Comparison of ENCODE assay signal across 20 mouse cellular contexts in the genomic region with DNA sequence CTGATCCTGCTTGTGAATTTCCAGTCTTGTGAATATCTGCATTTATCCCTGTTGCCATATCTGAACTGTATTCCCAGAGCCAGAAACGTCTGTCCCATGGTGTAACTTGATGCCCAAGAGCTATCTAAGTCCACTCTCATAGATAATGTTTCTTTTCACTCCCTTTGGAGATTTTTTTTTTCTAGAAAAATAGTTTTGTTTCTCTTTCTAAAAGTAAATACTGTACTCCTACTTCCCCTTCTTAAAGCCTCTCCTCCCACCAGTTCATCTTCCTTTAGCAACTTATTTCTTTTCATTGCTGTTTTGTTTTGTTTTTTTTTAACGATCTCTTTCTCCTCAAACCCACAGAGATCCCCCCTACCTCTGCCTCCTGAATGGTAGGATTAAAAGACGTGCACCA. TPM values are rescaled to one million over a fixed set of nuclear protein-coding genes. Genes with fewer than 3 reads are reported as not detected.
"Had no signal": no experiment of that assay in that cellular context is flagged by ENCODE, and none has a peak within 500 bp of the region (broad histone marks: within the 10 kb centered on the region; RNA-seq: fewer than 3 reads in every experiment).

No protein-coding gene starts in this region.

- ATAC-seq: lung, postnatal 0 days; midbrain, embryonic 16.5 days had no signal

- H3K9ac ChIP-seq: liver, embryonic 15.5 days; midbrain, embryonic 12.5 days; neural tube, embryonic 13.5 days had no signal

- H3K4me3 ChIP-seq: left cerebral cortex, adult 2 months; limb, embryonic 10.5 days; liver, embryonic 15.5 days; midbrain, embryonic 12.5 days; neural tube, embryonic 13.5 days had no signal

- H3K36me3 ChIP-seq: limb, embryonic 10.5 days; liver, embryonic 15.5 days; midbrain, embryonic 12.5 days; neural tube, embryonic 13.5 days had no signal

- H3K27me3 ChIP-seq: liver, embryonic 15.5 days; midbrain, embryonic 12.5 days; neural tube, embryonic 13.5 days had no signal

- H3K9me3 ChIP-seq: limb, embryonic 10.5 days; liver, embryonic 15.5 days; midbrain, embryonic 12.5 days; neural tube, embryonic 13.5 days had no signal

- H3K4me2 ChIP-seq: liver, embryonic 11.5 days; liver, embryonic 15.5 days; midbrain, embryonic 12.5 days; neural tube, embryonic 13.5 days had no signal

- H3K27ac ChIP-seq: left cerebral cortex, adult 2 months; limb, embryonic 10.5 days; liver, embryonic 15.5 days; midbrain, embryonic 12.5 days; neural tube, embryonic 13.5 days; stomach, postnatal 0 days had no signal

- DNase-seq: kidney, adult 8-10 months; kidney, postnatal 10 days; kidney, postnatal 4 days; lung, adult 2 months; lung, postnatal 4 days; retina, postnatal 1 day; thymus, postnatal 14 days had no signal

- H3K4me1 ChIP-seq: limb, embryonic 10.5 days; liver, embryonic 15.5 days had no signal

RNA-seq across cellular contexts. Expression of gene Gm3625, which starts 13.9 kb away (rescaled TPM):
- total RNA-seq: layer of hippocampus, postnatal 25 days; left cerebral cortex, adult 2 months; left cerebral cortex, postnatal 14 days; megakaryocyte-erythroid progenitor cell, adult 5-6 weeks had no signal
- polyA plus RNA-seq: limb, embryonic 10.5 days; limb, embryonic 14.5 days; liver, embryonic 11.5 days; liver, embryonic 15.5 days; lung, adult 2 months; lung, postnatal 0 days; midbrain, embryonic 12.5 days; midbrain, embryonic 16.5 days; neural tube, embryonic 13.5 days; stomach, postnatal 0 days had no signal
